Mouse (Mus musculus) MEL (cell line): ENCODE results near the gene Olfr1535. TPM values are rescaled to one million over a fixed set of nuclear protein-coding genes. Genes with fewer than 3 reads are reported as not detected.

Source experiments
- DNase-seq: peaks from one replicate; pipeline ENCODE4 v3.0.0; 2011; ENCODE audit warnings: low read depth, low spot score
- H3K27ac ChIP-seq: 2 replicates; pipeline ENCODE4 v1.5.1; 2012; ENCODE audit warnings: low read depth, mild to moderate bottlenecking, control low read depth, low read length, moderate library complexity; ENCODE audit not compliant: control insufficient read depth
- H3K27me3 ChIP-seq, 2 experiments: fragments of 150-350 bp in 1 of 2; sonication (generic) in 1 of 2; 2 replicates each; pipeline ENCODE4 v1.6.1; 2012; ENCODE audit warnings: low read length in 2 of 2, mild to moderate bottlenecking in 2 of 2, improper control_type of control experiment in 1 of 2, moderate library complexity in 1 of 2; ENCODE audit not compliant: insufficient read depth in 2 of 2, control insufficient read depth in 1 of 2
- H3K36me3 ChIP-seq, 2 experiments: 2 replicates each; pipeline ENCODE4 v1.6.1; 2012 to 2014; ENCODE audit warnings: low read length in 2 of 2, improper control_type of control experiment in 1 of 2, inconsistent platforms in 1 of 2, mild to moderate bottlenecking in 1 of 2; ENCODE audit not compliant: insufficient read depth in 2 of 2, control insufficient read depth in 1 of 2
- H3K4me1 ChIP-seq, 2 experiments: fragments of 150-350 bp in 1 of 2; sonication (generic) in 1 of 2; 2 replicates each; pipeline ENCODE4 v1.6.1; 2012; ENCODE audit warnings: low read length in 2 of 2, improper control_type of control experiment in 1 of 2, mild to moderate bottlenecking in 1 of 2; ENCODE audit not compliant: insufficient read depth in 2 of 2, control insufficient read depth in 1 of 2
- H3K4me3 ChIP-seq, 2 experiments: fragments of 150-350 bp in 1 of 2; sonication (generic) in 1 of 2; 2 replicates each; pipeline ENCODE4 v1.5.1; 2012; ENCODE audit warnings: low read depth in 2 of 2, low read length in 2 of 2, mild to moderate bottlenecking in 2 of 2, moderate library complexity in 2 of 2, control low read depth in 1 of 2, improper control_type of control experiment in 1 of 2; ENCODE audit not compliant: control insufficient read depth in 1 of 2, insufficient read depth in 1 of 2
- H3K79me2 ChIP-seq: 2 replicates; pipeline ENCODE4 v1.6.1; 2012; ENCODE audit warnings: mild to moderate bottlenecking, low read length, moderate library complexity; ENCODE audit not compliant: control insufficient read depth, poor library complexity, insufficient read depth
- H3K9ac ChIP-seq: 2 replicates; pipeline ENCODE4 v1.6.1; 2012; ENCODE audit warnings: low read depth, mild to moderate bottlenecking, control low read depth, low read length, moderate library complexity; ENCODE audit not compliant: control insufficient read depth, poor library complexity, severe bottlenecking
- H3K9me3 ChIP-seq: fragments of 150-350 bp; sonication (generic); replicated peaks from 2 replicates; pipeline ENCODE4 v1.6.1; 2012; ENCODE audit warnings: mild to moderate bottlenecking, low read length, improper control_type of control experiment, moderate library complexity; ENCODE audit not compliant: insufficient read depth
- CHD2 ChIP-seq: IDR thresholded peaks from 2 replicates; pipeline ENCODE4 v1.6.1; 2011; ENCODE audit warnings: low read length, improper control_type of control experiment
- CTCF ChIP-seq, 3 experiments: IDR thresholded peaks in 2 of 3; conservative IDR thresholded peaks in 1 of 3; 2 replicates each; pipeline ENCODE4 v1.5.1; 2011 to 2012; ENCODE audit warnings: low read length in 3 of 3, low read depth in 2 of 3, mild to moderate bottlenecking in 2 of 3, improper control_type of control experiment in 1 of 3, inconsistent platforms in 1 of 3, mixed read lengths in 1 of 3, moderate library complexity in 1 of 3; ENCODE audit not compliant: control insufficient read depth in 1 of 3, insufficient read depth in 1 of 3, poor library complexity in 1 of 3, severe bottlenecking in 1 of 3
- ELF1 ChIP-seq: IDR thresholded peaks from 2 replicates; pipeline ENCODE4 v1.6.1; 2014; ENCODE audit warnings: low read depth, mild to moderate bottlenecking, inconsistent platforms, low read length, improper control_type of control experiment, moderate library complexity
- HCFC1 ChIP-seq: IDR thresholded peaks from 2 replicates; pipeline ENCODE4 v1.6.1; 2012; ENCODE audit warnings: low read depth, mild to moderate bottlenecking, inconsistent platforms, low read length, improper control_type of control experiment, moderate library complexity
- JUND ChIP-seq: IDR thresholded peaks from 2 replicates; pipeline ENCODE4 v1.6.1; 2011; ENCODE audit warnings: low read depth, mild to moderate bottlenecking, improper control_type of control experiment, low read length
- MAFK ChIP-seq: IDR thresholded peaks from 2 replicates; pipeline ENCODE4 v1.6.1; 2011; ENCODE audit warnings: low read depth, mild to moderate bottlenecking, low read length, improper control_type of control experiment, borderline replicate concordance
- MEF2A ChIP-seq: IDR thresholded peaks from 2 replicates; pipeline ENCODE4 v1.6.1; 2014; ENCODE audit warnings: low read depth, mild to moderate bottlenecking, inconsistent platforms, low read length, improper control_type of control experiment; ENCODE audit not compliant: poor library complexity, insufficient replicate concordance, severe bottlenecking; ENCODE audit errors: extremely low read depth
- MYB ChIP-seq: IDR thresholded peaks from 2 replicates; pipeline ENCODE4 v1.6.1; 2011; ENCODE audit warnings: mild to moderate bottlenecking, low read depth, low read length, improper control_type of control experiment
- NELFE ChIP-seq: IDR thresholded peaks from 2 replicates; pipeline ENCODE4 v1.6.1; 2011; ENCODE audit warnings: low read depth, low read length, improper control_type of control experiment
- POLR2AphosphoS5 ChIP-seq: IDR thresholded peaks from 2 replicates; pipeline ENCODE4 v1.6.1; 2012; ENCODE audit warnings: low read depth, borderline replicate concordance, mild to moderate bottlenecking, inconsistent platforms, low read length, moderate library complexity, mixed read lengths
- RCOR1 ChIP-seq: IDR thresholded peaks from 2 replicates; pipeline ENCODE4 v1.6.1; 2012; ENCODE audit warnings: low read depth, mild to moderate bottlenecking, inconsistent platforms, low read length, improper control_type of control experiment
- SMC3 ChIP-seq: IDR thresholded peaks from 2 replicates; pipeline ENCODE4 v1.6.1; 2011; ENCODE audit warnings: low read depth, low read length, improper control_type of control experiment
- TAL1 ChIP-seq: IDR thresholded peaks from 2 replicates; pipeline ENCODE4 v1.6.1; 2012; ENCODE audit warnings: mild to moderate bottlenecking, inconsistent platforms, low read length, moderate library complexity, mixed read lengths
- TBP ChIP-seq: IDR thresholded peaks from 2 replicates; pipeline ENCODE4 v1.8.0; 2011; ENCODE audit warnings: low read depth, low read length, improper control_type of control experiment
- TCF12 ChIP-seq: IDR thresholded peaks from 2 replicates; pipeline ENCODE4 v1.6.1; 2014; ENCODE audit warnings: low read depth, mild to moderate bottlenecking, inconsistent platforms, low read length, improper control_type of control experiment, moderate library complexity
- USF1 ChIP-seq: IDR thresholded peaks from 2 replicates; pipeline ENCODE4 v1.6.1; 2014; ENCODE audit warnings: low read depth, mild to moderate bottlenecking, inconsistent platforms, low read length, improper control_type of control experiment, moderate library complexity
- ZC3H11A ChIP-seq: IDR thresholded peaks from 2 replicates; pipeline ENCODE4 v1.6.1; 2012; ENCODE audit warnings: low read depth, mild to moderate bottlenecking, inconsistent platforms, low read length, improper control_type of control experiment
- ZKSCAN1 ChIP-seq: IDR thresholded peaks from 2 replicates; pipeline ENCODE4 v1.6.1; 2012; ENCODE audit warnings: low read depth, mild to moderate bottlenecking, inconsistent platforms, low read length, improper control_type of control experiment, moderate library complexity
- polyA plus RNA-seq, 2 experiments: library from polyadenylated mRNA; stranded (reverse) in 1 of 2; unstranded in 1 of 2; fragments of >175 nt in 1 of 2; fragments of >200 nt in 1 of 2; gene quantifications; 2 replicates each; pipeline versions ENCODE4 v1.2.1 to v1.2.4; 2012; ENCODE audit warnings: low replicate concordance in 2 of 2, low read depth in 1 of 2; ENCODE audit not compliant: insufficient read length in 2 of 2, insufficient read depth in 1 of 2, missing spikeins in 1 of 2
- total RNA-seq: library from RNA; depleted of rRNA; stranded (reverse); fragments of 300-350 nt; gene quantifications from 2 replicates; pipeline ENCODE4 v1.2.3, GENCODE M21; 2012; rRNA removed

Gene Olfr1535
- total RNA-seq, result not detected in 2 replicates
- not detected for polyA plus RNA-seq

DNA sequence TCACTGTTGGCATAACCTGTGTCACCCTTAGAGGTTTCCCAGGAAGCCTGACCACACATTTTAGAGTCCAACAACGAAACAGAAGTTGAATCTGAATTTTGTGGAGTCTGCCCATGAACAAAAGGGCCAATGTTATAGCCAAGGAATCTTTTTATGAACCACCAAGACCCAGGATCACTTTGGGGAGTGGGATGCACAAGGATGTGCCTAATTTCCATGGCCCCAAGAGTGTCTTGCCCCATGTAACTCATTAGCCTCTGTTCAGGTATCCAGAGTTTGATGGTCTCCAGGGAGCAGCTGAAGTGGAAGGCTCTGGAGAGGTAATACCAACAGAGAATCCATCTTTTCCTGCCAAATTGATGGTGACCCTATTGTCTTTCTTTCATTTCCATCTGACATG, at the start of gene Olfr1535:
Gene Olfr1535, minus strand, starts transcription at position 101 of the 400 bp plus-strand sequence.
- Histone ChIP-seq H3K9ac (no peak within 1 kb of the TSS), H3K27ac (no peak within 1 kb of the TSS), H3K36me3 (no peaks in the 10 kb centered on the region), H3K79me2 (no peaks in the 10 kb centered on the region), H3K9me3 (no peaks in the 10 kb centered on the region), H3K27me3 (peaks cover 0 to 2% of the 10 kb centered on the region in 2 experiments; a peak in 3 of 4 replicates), H3K4me3 (no peak within 1 kb of the TSS), H3K4me1 (no peaks in the 10 kb centered on the region)
- no peak for DNase-seq
- TF ChIP-seq TAL1 (no peak), USF1 (no peak), TBP (no peak), MAFK (no peak), MYB (no peak), POLR2AphosphoS5 (no peak)

DNA sequence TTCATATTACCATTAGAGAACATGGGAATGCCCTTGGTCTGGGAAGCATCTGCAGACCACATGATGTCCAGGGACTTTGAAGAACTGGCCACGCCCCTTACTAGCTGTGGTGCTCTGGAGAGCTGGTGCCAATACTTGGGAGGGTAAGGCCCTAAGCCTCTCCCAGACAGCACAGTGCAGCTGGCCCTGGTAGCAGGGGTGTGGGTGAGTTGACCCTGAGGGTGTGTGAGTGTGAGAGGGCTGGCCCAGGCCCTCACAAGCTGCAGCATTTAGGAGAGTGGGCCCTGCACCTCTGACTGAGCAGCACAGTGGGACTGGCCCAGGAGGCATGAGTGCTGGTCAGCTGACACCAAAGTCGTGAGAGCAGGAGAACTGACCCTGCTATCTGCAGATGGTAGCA, 31.9 kb upstream of the Olfr1535 start:
- Histone ChIP-seq H3K4me3 (no peak overlapping the region), H3K4me1 (no peaks in the 10 kb centered on the region)
- TF ChIP-seq NELFE (no peak), TCF12 (no peak), TBP (no peak), CTCF (IDR thresholded peaks at IDR 0.05 in 2 of 3, conservative IDR thresholded peaks at IDR 0.05 in 1 of 3; ENCODE audit: control insufficient read depth in 1 of 3, insufficient read depth in 1 of 3, low read depth in 2 of 3, low read length in 3 of 3, poor library complexity in 1 of 3, severe bottlenecking in 1 of 3) (no peak), MYB (no peak), CHD2 (no peak)

DNA sequence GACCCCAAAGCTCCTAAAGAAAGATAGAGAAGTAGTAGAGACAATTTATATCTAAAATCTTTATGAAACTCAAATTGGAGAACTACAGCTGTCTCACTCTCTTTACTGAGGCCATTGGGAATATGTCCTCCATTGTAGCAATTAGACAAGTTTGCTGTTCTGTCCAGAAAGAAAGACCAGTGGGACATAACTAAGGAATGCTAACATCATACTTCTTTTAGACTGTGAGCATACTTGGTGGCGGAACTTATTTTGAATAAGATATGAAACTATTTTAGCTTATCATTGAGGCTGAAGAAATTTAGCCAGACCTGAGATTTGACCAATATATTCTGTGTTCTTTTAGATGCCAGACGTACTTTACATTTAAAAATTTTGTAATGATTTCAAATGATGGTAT, 22.0 kb upstream of the Olfr1535 start, which contains the start of gene Olfr1364:
Gene Olfr1364, minus strand, starts transcription at position 101 of the 400 bp plus-strand sequence.
- Histone ChIP-seq H3K27me3 (no peaks in the 10 kb centered on the region; a peak in 1 of 4 replicates), H3K9me3 (no peaks in the 10 kb centered on the region), H3K79me2 (no peaks in the 10 kb centered on the region), H3K36me3 (no peaks in the 10 kb centered on the region), H3K4me1 (no peaks in the 10 kb centered on the region), H3K9ac (no peak within 1 kb of the TSS), H3K4me3 (no peak within 1 kb of the TSS), H3K27ac (no peak within 1 kb of the TSS)
- DNase-seq, result no peak
- no peak for TF ChIP-seq ELF1
- TF ChIP-seq MEF2A, result no peak
- TF ChIP-seq HCFC1, result no peak
- no peak for TF ChIP-seq JUND
- TF ChIP-seq TBP, result no peak
- no peak for TF ChIP-seq CTCF (IDR thresholded peaks at IDR 0.05 in 2 of 3, conservative IDR thresholded peaks at IDR 0.05 in 1 of 3; ENCODE audit: control insufficient read depth in 1 of 3, insufficient read depth in 1 of 3, low read depth in 2 of 3, low read length in 3 of 3, poor library complexity in 1 of 3, severe bottlenecking in 1 of 3)
- TF ChIP-seq ZC3H11A, result no peak
- TF ChIP-seq SMC3, result no peak
- no peak for TF ChIP-seq RCOR1
- no peak for TF ChIP-seq ZKSCAN1

More for the DNA sequence above, 31.9 kb upstream of the Olfr1535 start:
- no peak overlapping the region for H3K9ac ChIP-seq
- no peaks in the 10 kb centered on the region for H3K27me3 ChIP-seq
- H3K9me3 ChIP-seq, result no peaks in the 10 kb centered on the region
- no peak overlapping the region for H3K27ac ChIP-seq
- no peak for DNase-seq
- H3K79me2 ChIP-seq, result no peaks in the 10 kb centered on the region
- H3K36me3 ChIP-seq, result no peaks in the 10 kb centered on the region
